22 mouse cellular contexts compared by ENCODE assay signal in the genomic region with DNA sequence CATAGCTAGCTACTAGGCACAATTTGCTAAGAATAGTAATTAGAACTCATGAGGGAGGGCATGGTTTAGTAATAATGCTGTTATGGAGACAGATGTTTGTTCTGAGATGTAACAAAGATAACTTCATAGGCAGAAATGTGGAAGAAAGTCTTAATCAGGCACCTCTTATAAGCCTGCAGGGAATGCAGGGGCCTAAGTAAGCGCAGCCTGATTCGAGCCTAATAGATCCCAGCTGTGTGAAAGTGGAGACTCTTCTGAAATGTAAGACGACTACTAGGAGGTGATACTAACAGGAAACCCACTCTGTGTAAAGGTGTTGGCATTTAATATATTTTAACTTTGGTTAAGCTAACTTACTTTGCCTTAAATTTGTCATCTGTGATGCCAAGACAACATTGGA.
DNase-seq lines count a peak whose midpoint lies in the region; ATAC-seq lines count a peak whose summit lies in the region.
"Had no signal": no experiment of that assay in that cellular context is flagged by ENCODE, and none has a peak within 500 bp of the region (broad histone marks: within the 10 kb centered on the region; RNA-seq: fewer than 3 reads in every experiment).

No protein-coding gene starts in this region.

- H3K9me3 ChIP-seq in hindbrain, embryonic 11.5 days (ENCODE audit: control insufficient read depth, low read length): no peaks in the 10 kb centered on the region
- no peaks in the 10 kb centered on the region for H3K9me3 ChIP-seq in hindbrain, embryonic 10.5 days
- H3K9me3 ChIP-seq: embryonic facial prominence, embryonic 15.5 days; intestine, embryonic 15.5 days; limb, embryonic 15.5 days; midbrain, embryonic 13.5 days had no signal

- H3K36me3 ChIP-seq in hindbrain, embryonic 11.5 days (ENCODE audit: control insufficient read depth, insufficient read depth, low read length): no peaks in the 10 kb centered on the region
- no peaks in the 10 kb centered on the region for H3K36me3 ChIP-seq in hindbrain, embryonic 10.5 days
- H3K36me3 ChIP-seq: embryonic facial prominence, embryonic 15.5 days; intestine, embryonic 15.5 days; limb, embryonic 15.5 days; midbrain, embryonic 13.5 days had no signal

- no peaks in the 10 kb centered on the region for H3K27me3 ChIP-seq in hindbrain, embryonic 11.5 days (ENCODE audit: control insufficient read depth, insufficient read depth, low read length)
- no peaks in the 10 kb centered on the region for H3K27me3 ChIP-seq in hindbrain, embryonic 10.5 days (ENCODE audit: insufficient read depth, poor library complexity, severe bottlenecking)
- H3K27me3 ChIP-seq: embryonic facial prominence, embryonic 15.5 days; intestine, embryonic 15.5 days; limb, embryonic 15.5 days; midbrain, embryonic 13.5 days had no signal

- no peak overlapping the region for H3K4me2 ChIP-seq in hindbrain, embryonic 11.5 days (replicated peaks; ENCODE audit: low read depth, low read length)
- H3K4me2 ChIP-seq: embryonic facial prominence, embryonic 15.5 days; heart, embryonic 11.5 days; intestine, embryonic 15.5 days; limb, embryonic 15.5 days; lung, embryonic 14.5 days; midbrain, embryonic 13.5 days had no signal

- no peak overlapping the region for H3K27ac ChIP-seq in hindbrain, embryonic 11.5 days (ENCODE audit: low read depth, low read length)
- no peak overlapping the region for H3K27ac ChIP-seq in hindbrain, embryonic 10.5 days
- H3K27ac ChIP-seq: embryonic facial prominence, embryonic 15.5 days; intestine, embryonic 15.5 days; limb, embryonic 15.5 days; liver, embryonic 14.5 days; midbrain, embryonic 13.5 days; stomach, postnatal 0 days had no signal

- no peaks in the 10 kb centered on the region for H3K4me1 ChIP-seq in hindbrain, embryonic 11.5 days (replicated peaks; ENCODE audit: control insufficient read depth, insufficient read depth, low read length)
- no peaks in the 10 kb centered on the region for H3K4me1 ChIP-seq in hindbrain, embryonic 10.5 days (replicated peaks)
- H3K4me1 ChIP-seq: embryonic facial prominence, embryonic 15.5 days; intestine, embryonic 15.5 days; limb, embryonic 15.5 days; midbrain, embryonic 13.5 days had no signal

- peak; percentile 11 for DNase-seq in hindbrain, embryonic 11.5 days (ENCODE audit: low spot score)
- no peak for DNase-seq in hindbrain, embryonic 10.5 days (ENCODE audit: low spot score)
- DNase-seq in embryo, embryonic 11 days: peak; percentile 66
- peak; percentile 63 for DNase-seq in hindlimb bud, embryonic 11.5 days (ENCODE audit: extremely low spot score, low read depth, low spot score)
- peak; percentile 42 for DNase-seq in mesoderm, embryonic 11.5 days (ENCODE audit: low read depth, low spot score)
- DNase-seq in urinary bladder, postnatal 25 days (ENCODE audit: low spot score): no peak
- no peak for DNase-seq in thymus, postnatal 10 days (ENCODE audit: low spot score in 2 of 2)
- DNase-seq: adrenal gland, postnatal 36 days; cerebellum, adult 9-10 months; gastrocnemius, postnatal 10 days; kidney, adult 9 months; kidney, postnatal 36 days; lung, embryonic 14.5 days; thymus, adult 2 months had no signal

- WGBS in hindbrain, embryonic 11.5 days: 63% methylated on average over 3 of the region's 3 CpGs
- WGBS in hindbrain, embryonic 10.5 days: 56% methylated on average over 3 of the region's 3 CpGs

- ATAC-seq in hindbrain, embryonic 11.5 days (ENCODE audit: low FRiP score): no peak
- ATAC-seq: forebrain, embryonic 14.5 days; intestine, embryonic 15.5 days; midbrain, embryonic 13.5 days had no signal

- no peak overlapping the region for H3K9ac ChIP-seq in hindbrain, embryonic 11.5 days (ENCODE audit: low read depth, low read length)
- H3K9ac ChIP-seq: embryonic facial prominence, embryonic 15.5 days; intestine, embryonic 15.5 days; limb, embryonic 15.5 days; liver, embryonic 14.5 days; lung, embryonic 14.5 days; midbrain, embryonic 13.5 days had no signal

- H3K4me3 ChIP-seq in hindbrain, embryonic 11.5 days (ENCODE audit: low read depth, low read length): no peak overlapping the region
- no peak overlapping the region for H3K4me3 ChIP-seq in hindbrain, embryonic 10.5 days
- H3K4me3 ChIP-seq: embryonic facial prominence, embryonic 15.5 days; intestine, embryonic 15.5 days; limb, embryonic 15.5 days; midbrain, embryonic 13.5 days had no signal

Comparison
In these comparisons a context has a peak if more than half of its experiments do, and no peak if none do; other contexts are left out.
1. DNase-seq: peak in hindbrain, embryonic 11.5 days (single experiment), embryo, embryonic 11 days (single experiment), hindlimb bud, embryonic 11.5 days (single experiment) and mesoderm, embryonic 11.5 days (single experiment); none in hindbrain, embryonic 10.5 days (single experiment), urinary bladder, postnatal 25 days (single experiment) and thymus, postnatal 10 days (0 of 2).